18 mouse cellular contexts compared by ENCODE assay signal in genomic region chr1:64519901-64520300, GRCm38 (mm10). TPM values are rescaled to one million over a fixed set of nuclear protein-coding genes. Genes with fewer than 3 reads are reported as not detected.
DNase-seq lines count a peak whose midpoint lies in the region; ATAC-seq and TF ChIP-seq lines count a peak whose summit lies in the region.
"Had no signal": no experiment of that assay in that cellular context is flagged by ENCODE, and none has a peak within 500 bp of the region (broad histone marks: within the 10 kb centered on the region; RNA-seq: fewer than 3 reads in every experiment).

No protein-coding gene starts in this region.

- H3K27me3 ChIP-seq in heart, embryonic 13.5 days (replicated peaks), result no peaks in the 10 kb centered on the region
- H3K27me3 ChIP-seq in lung, embryonic 14.5 days (ENCODE audit: insufficient read depth, low read length), result no peaks in the 10 kb centered on the region
- H3K27me3 ChIP-seq: embryonic facial prominence, embryonic 13.5 days; forebrain, embryonic 13.5 days; hindbrain, embryonic 13.5 days had no signal

- H3K36me3 ChIP-seq in heart, embryonic 13.5 days, result no peaks in the 10 kb centered on the region
- no peaks in the 10 kb centered on the region for H3K36me3 ChIP-seq in lung, embryonic 14.5 days (ENCODE audit: insufficient read depth)
- H3K36me3 ChIP-seq: embryonic facial prominence, embryonic 13.5 days; heart, embryonic 10.5 days; hindbrain, embryonic 13.5 days had no signal

- 0 out of 2 replicates have a peak overlapping the region, but pooled peaks have one; percentile 2 for H3K27ac ChIP-seq in heart, embryonic 13.5 days (replicated peaks)
- no peak overlapping the region for H3K27ac ChIP-seq in lung, embryonic 14.5 days (ENCODE audit: low read depth)
- H3K27ac ChIP-seq: embryonic facial prominence, embryonic 13.5 days; forebrain, embryonic 13.5 days; heart, embryonic 10.5 days; hindbrain, embryonic 13.5 days; hindbrain, postnatal 0 days had no signal

- no peaks in the 10 kb centered on the region for H3K9me3 ChIP-seq in heart, embryonic 13.5 days
- H3K9me3 ChIP-seq in lung, embryonic 14.5 days (ENCODE audit: low read depth, low read length), result no peaks in the 10 kb centered on the region
- H3K9me3 ChIP-seq: embryonic facial prominence, embryonic 13.5 days; forebrain, embryonic 13.5 days; heart, embryonic 10.5 days; hindbrain, embryonic 13.5 days had no signal

- no peak for DNase-seq in heart, postnatal 4 days
- peak; percentile 40 for DNase-seq in lung, embryonic 14.5 days
- DNase-seq in lung, adult 2 months, result no peak
- peak; percentile 40 for DNase-seq in lung, postnatal 10 days
- no peak for DNase-seq in lung, postnatal 36 days
- DNase-seq: adrenal gland, adult 2 months; adrenal gland, postnatal 25 days; cerebellum, adult 18-20 months; cerebellum, adult 9-11 months; cerebellum, postnatal 36 days; forebrain, postnatal 0 days; gastrocnemius, postnatal 14 days had no signal

- H3K4me2 ChIP-seq in heart, embryonic 13.5 days, result no peak overlapping the region
- H3K4me2 ChIP-seq in lung, embryonic 14.5 days, result no peak overlapping the region
- H3K4me2 ChIP-seq: embryonic facial prominence, embryonic 13.5 days; forebrain, embryonic 13.5 days; hindbrain, embryonic 13.5 days had no signal

- ATAC-seq in heart, embryonic 13.5 days (ENCODE audit: extremely low read depth, insufficient number of reproducible peaks, low FRiP score, low TSS enrichment), result no peak
- peak; percentile 52; the same call in 1 of the 2 replicates for ATAC-seq in lung, embryonic 14.5 days (ENCODE audit: insufficient read depth)
- ATAC-seq: forebrain, embryonic 13.5 days; forebrain, postnatal 0 days; hindbrain, postnatal 0 days had no signal

- H3K9ac ChIP-seq in heart, embryonic 13.5 days, result no peak overlapping the region
- H3K9ac ChIP-seq in lung, embryonic 14.5 days, result no peak overlapping the region
- H3K9ac ChIP-seq: embryonic facial prominence, embryonic 13.5 days; forebrain, embryonic 13.5 days; forebrain, postnatal 0 days; hindbrain, embryonic 13.5 days had no signal

- peaks cover 43% of the 10 kb centered on the region for H3K4me1 ChIP-seq in heart, embryonic 13.5 days
- peaks cover 4% of the 10 kb centered on the region; the same call in 1 of the 2 replicates for H3K4me1 ChIP-seq in lung, embryonic 14.5 days (ENCODE audit: insufficient read depth)
- no peaks in the 10 kb centered on the region; the same call in none of the 2 replicates for H3K4me1 ChIP-seq in lung, adult 2 months (ENCODE audit: control insufficient read depth, insufficient read depth, low read length)
- H3K4me1 ChIP-seq: embryonic facial prominence, embryonic 13.5 days; forebrain, embryonic 13.5 days; hindbrain, embryonic 13.5 days had no signal

- H3K4me3 ChIP-seq in heart, embryonic 13.5 days, result no peak overlapping the region
- H3K4me3 ChIP-seq in lung, embryonic 14.5 days (ENCODE audit: low read depth, low read length), result no peak overlapping the region
- H3K4me3 ChIP-seq in lung, adult 2 months (replicated peaks; ENCODE audit: extremely low read depth, low read depth, low read length), result no peak overlapping the region
- H3K4me3 ChIP-seq: embryonic facial prominence, embryonic 13.5 days; forebrain, embryonic 13.5 days; heart, embryonic 10.5 days; hindbrain, embryonic 13.5 days had no signal

- WGBS in heart, embryonic 13.5 days, result 44% methylated on average over 1 of the region's 1 CpGs
- 45% methylated on average over 1 of the region's 1 CpGs for WGBS in lung, embryonic 14.5 days
- 71% methylated on average over 1 of the region's 1 CpGs for WGBS in lung, adult 2 months

- TF ChIP-seq CTCF in lung, embryonic 14.5 days (IDR thresholded peaks at IDR 0.05; ENCODE audit: low read depth), result no peak
- no peak for TF ChIP-seq CTCF in lung, adult 2 months (IDR thresholded peaks at IDR 0.05; ENCODE audit: insufficient read depth, low read length)

- no peak for TF ChIP-seq POLR2A in lung, adult 2 months (IDR thresholded peaks at IDR 0.05; ENCODE audit: borderline replicate concordance, extremely low read depth, low read depth, low read length)

RNA-seq across cellular contexts. Expression of gene Creb1, which starts 12.5 kb away (rescaled TPM):
- 18.7 and 20.8 TPM in 2 replicates for polyA plus RNA-seq in heart, embryonic 13.5 days (2015; fragmentation: Nextera tagmentation; extraction: Ambion mirVana)
- 10 to 100 TPM; 33.6 to 37.5 TPM for total RNA-seq in heart, postnatal 4 days (2021)
- 50.0 and 52.3 TPM in 2 replicates for polyA plus RNA-seq in lung, embryonic 14.5 days (2014; fragmentation: Nextera tagmentation; extraction: Ambion mirVana)
- 18.4 and 19.7 TPM in 2 replicates for polyA plus RNA-seq in lung, adult 2 months (2012; rRNA removed)

Comparison
In these comparisons a context has a peak if more than half of its experiments do, and no peak if none do; other contexts are left out.
1. DNase-seq: peak in lung, embryonic 14.5 days (single experiment) and lung, postnatal 10 days (single experiment); none in heart, postnatal 4 days (single experiment), lung, adult 2 months (single experiment) and lung, postnatal 36 days (single experiment).